Mouse (Mus musculus): ENCODE data around the gene Tbc1d22a.

DNA sequence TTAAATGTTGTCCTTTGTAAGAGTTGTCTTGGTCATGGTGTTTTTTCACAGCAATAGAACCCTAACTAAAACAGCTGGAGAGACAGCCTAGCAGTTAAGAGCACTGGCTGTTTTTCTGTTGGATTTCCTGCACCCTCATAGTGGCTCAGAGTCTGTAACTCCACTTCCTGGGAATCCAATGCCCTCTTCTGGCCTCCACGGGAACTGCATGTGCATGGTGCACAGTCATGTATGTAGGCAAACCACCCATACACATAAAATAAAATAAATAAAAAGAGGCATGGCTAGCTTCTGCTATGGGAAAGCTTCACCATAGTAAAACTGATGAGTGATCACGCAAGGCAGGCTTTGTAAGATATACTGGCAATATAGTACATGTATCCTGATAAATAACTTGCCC, 9.0 kb upstream of the Tbc1d22a start:
- TF ChIP-seq CTCF (IDR thresholded peaks at IDR 0.05; ENCODE audit: extremely low read depth, insufficient read depth, insufficient read length, insufficient replicate concordance), result peak; percentile 62; the same call in 1 of the 2 replicates
- TF ChIP-seq POLR2A (IDR thresholded peaks at IDR 0.05; ENCODE audit: low read depth, low read length), result no peak

Measured in spleen, adult 2 months (tissue).